Mouse (Mus musculus) hindbrain, embryonic 14.5 days (tissue): ENCODE measurements around the gene Snx32. TPM values are rescaled to one million over a fixed set of nuclear protein-coding genes. Genes with fewer than 3 reads are reported as not detected.
"Not testable (repeated sequence)": the region's sequence is repeated elsewhere in the genome, so short reads cannot be mapped to it uniquely, and the experiment has no call there.

Experiments
- ATAC-seq: fragments of 200-750 bp; cut with Nextera tagmentation; 2 replicates; pipeline ENCODE4 v1.8.0; 2017; ENCODE audit warnings: moderate number of reproducible peaks, mild to moderate bottlenecking, moderate TSS enrichment, moderate library complexity; ENCODE audit not compliant: low FRiP score
- DNase-seq: peaks from one replicate; pipeline ENCODE4 v3.0.0-alpha.2; 2015; ENCODE audit warnings: low spot score
- H3K27ac ChIP-seq: fragments of 300-500 bp; sonication (generic); 2 replicates; pipeline ENCODE4 v1.5.1; 2014; ENCODE audit warnings: mild to moderate bottlenecking, moderate library complexity
- H3K27me3 ChIP-seq: fragments of 300-500 bp; sonication (generic); 2 replicates; pipeline ENCODE4 v1.6.1; 2014; ENCODE audit warnings: mild to moderate bottlenecking, low read length, mixed read lengths; ENCODE audit not compliant: control insufficient read depth, insufficient read depth
- H3K36me3 ChIP-seq: fragments of 300-500 bp; sonication (generic); replicated peaks from 2 replicates; pipeline ENCODE4 v1.6.1; 2014; ENCODE audit not compliant: control insufficient read depth, insufficient read depth
- H3K4me1 ChIP-seq: fragments of 300-500 bp; sonication (generic); replicated peaks from 2 replicates; pipeline ENCODE4 v1.6.1; 2014; ENCODE audit warnings: antibody characterized with exemption, low read length, mixed read lengths; ENCODE audit not compliant: control insufficient read depth, insufficient read depth
- H3K4me2 ChIP-seq: fragments of 300-500 bp; sonication (generic); replicated peaks from 2 replicates; pipeline ENCODE4 v1.6.1; 2014; ENCODE audit warnings: mild to moderate bottlenecking, moderate library complexity
- H3K4me3 ChIP-seq: fragments of 300-500 bp; sonication (generic); replicated peaks from 2 replicates; pipeline ENCODE4 v1.5.1; 2014; ENCODE audit warnings: mild to moderate bottlenecking, low read length
- H3K9ac ChIP-seq: fragments of 300-500 bp; sonication (generic); 2 replicates; pipeline ENCODE4 v1.6.1; 2014
- H3K9me3 ChIP-seq: fragments of 300-500 bp; sonication (generic); 2 replicates; pipeline ENCODE4 v1.6.1; 2016; ENCODE audit warnings: low read length; ENCODE audit not compliant: control insufficient read depth
- WGBS: fragments of 180-500 bp; shearing (Covaris S2); extraction: QIAGEN DNeasy Blood & Tissue Kit; methylation state at CpG from one replicate; pipeline ENCODE4 v1.1.7; 2014; 5-methylcytosine and 5-hydroxymethylcytosine counted together
- polyA plus RNA-seq: library from polyadenylated mRNA; unstranded; fragments of >200 nt; fragmentation: Nextera tagmentation; extraction: Ambion mirVana; gene quantifications from 2 replicates; pipeline ENCODE4 v1.2.1, GENCODE M21; 2014

The Snx32 gene
- polyA plus RNA-seq, 1 experiment from 2014 or later, result 87.1 TPM

GRCm38 (mm10) chr19:5492641-5493040 is 17.7 kb downstream of the Snx32 start:
- Histone ChIP-seq H3K4me2 (peak overlapping the region; percentile 86; the same call in 1 of the 2 replicates), H3K36me3 (peaks cover 60% of the 10 kb centered on the region), H3K9me3 (no peaks in the 10 kb centered on the region), H3K27me3 (no peaks in the 10 kb centered on the region), H3K4me1 (peaks cover 21% of the 10 kb centered on the region), H3K4me3 (no peak overlapping the region), H3K9ac (no peak overlapping the region), H3K27ac (no peak overlapping the region)
- 92% methylated on average over 4 of the region's 4 CpGs for WGBS
- no peak for ATAC-seq
- no peak for DNase-seq

GRCm38 (mm10) chr19:5490898-5491708 is 19.2 kb downstream of the Snx32 start:
- Histone ChIP-seq H3K4me1 (peaks cover 30% of the 10 kb centered on the region), H3K36me3 (peaks cover 44% of the 10 kb centered on the region)

GRCm38 (mm10) chr19:5490313-5490897 is 19.9 kb downstream of the Snx32 start, which contains the start of gene Cfl1:
Gene Cfl1 (plus strand): TSS chr19:5490455.
- Histone ChIP-seq H3K9me3 (no peaks in the 10 kb centered on the region), H3K4me2 (peak within 1 kb of the TSS; percentile 86), H3K36me3 (peaks cover 43% of the 10 kb centered on the region), H3K4me1 (peaks cover 30% of the 10 kb centered on the region), H3K27me3 (no peaks in the 10 kb centered on the region), H3K9ac (peak within 1 kb of the TSS; percentile 93), H3K4me3 (peak within 1 kb of the TSS; percentile 77), H3K27ac (peak within 1 kb of the TSS; percentile 99)
- ATAC-seq (peak; percentile 76), DNase-seq (peak; percentile 94)
- under 1% methylated on average over 59 of the region's 62 CpGs for WGBS

More at GRCm38 (mm10) chr19:5490898-5491708, 19.2 kb downstream of the Snx32 start:
- Histone ChIP-seq H3K4me3 (peak overlapping the region; percentile 77), H3K9me3 (no peaks in the 10 kb centered on the region), H3K27ac (peak overlapping the region; percentile 99), H3K27me3 (no peaks in the 10 kb centered on the region), H3K4me2 (peak overlapping the region; percentile 86), H3K9ac (peak overlapping the region; percentile 93)
- WGBS, result under 1% methylated on average over 58 of the region's 59 CpGs
- ATAC-seq (peak; percentile 44), DNase-seq (peak; percentile 75)

- H3K4me1 ChIP-seq, result peaks cover 30% of the 10 kb centered on the region
- ATAC-seq, DNase-seq, H3K9me3 ChIP-seq, H3K27me3 ChIP-seq, H3K9ac ChIP-seq: not testable (repeated sequence)
- H3K36me3 ChIP-seq, result peaks cover 43% of the 10 kb centered on the region
- H3K4me2 ChIP-seq, result peak overlapping the region; percentile 86
- peak overlapping the region; percentile 99 for H3K27ac ChIP-seq
- H3K4me3 ChIP-seq, result peak overlapping the region; percentile 77; the same call in 1 of the 2 replicates
- 51% methylated on average over 10 of the region's 10 CpGs for WGBS
Observed at GRCm38 (mm10) chr19:5489721-5490120, 20.6 kb downstream of the Snx32 start.

GRCm38 (mm10) chr19:5488878-5489571 is 21.3 kb downstream of the Snx32 start:
- ATAC-seq (peak; percentile 72), DNase-seq (peak; percentile 84)
- H3K4me2 ChIP-seq, result peak overlapping the region; percentile 86
- peak overlapping the region; percentile 57 for H3K9ac ChIP-seq
- peaks cover 30% of the 10 kb centered on the region for H3K4me1 ChIP-seq
- H3K27me3 ChIP-seq, result no peaks in the 10 kb centered on the region
- H3K9me3 ChIP-seq, result no peaks in the 10 kb centered on the region
- peaks cover 43% of the 10 kb centered on the region for H3K36me3 ChIP-seq
- peak overlapping the region; percentile 99 for H3K27ac ChIP-seq
- 1% methylated on average over 26 of the region's 26 CpGs for WGBS
- H3K4me3 ChIP-seq, result peak overlapping the region; percentile 46

GRCm38 (mm10) chr19:5487768-5488550 is 22.4 kb downstream of the Snx32 start, which contains the start of gene Mus81:
Gene Mus81 (minus strand): TSS chr19:5488402.
- Histone ChIP-seq H3K27me3 (no peaks in the 10 kb centered on the region), H3K4me1 (peaks cover 30% of the 10 kb centered on the region), H3K9ac (peak within 1 kb of the TSS; percentile 59), H3K4me2 (peak within 1 kb of the TSS; percentile 86), H3K9me3 (no peaks in the 10 kb centered on the region), H3K36me3 (peaks cover 43% of the 10 kb centered on the region), H3K27ac (peak within 1 kb of the TSS; percentile 99), H3K4me3 (peak within 1 kb of the TSS; percentile 46)
- ATAC-seq (peak; percentile 63), DNase-seq (peak; percentile 93)
- under 1% methylated on average over 39 of the region's 39 CpGs for WGBS

GRCm38 (mm10) chr19:5486771-5487170 is 23.6 kb downstream of the Snx32 start:
- peak overlapping the region; percentile 86; the same call in 1 of the 2 replicates for H3K4me2 ChIP-seq
- no peak overlapping the region for H3K27ac ChIP-seq
- no peak overlapping the region for H3K9ac ChIP-seq
- no peaks in the 10 kb centered on the region for H3K27me3 ChIP-seq
- peak overlapping the region; percentile 46; the same call in 1 of the 2 replicates for H3K4me3 ChIP-seq
- no peaks in the 10 kb centered on the region for H3K9me3 ChIP-seq
- 88% methylated on average over 4 of the region's 4 CpGs for WGBS
- peaks cover 20% of the 10 kb centered on the region for H3K4me1 ChIP-seq
- DNase-seq (no peak), ATAC-seq (no peak)
- H3K36me3 ChIP-seq, result peaks cover 43% of the 10 kb centered on the region

- DNase-seq, result no peak
- H3K9me3 ChIP-seq, result no peaks in the 10 kb centered on the region
- H3K27me3 ChIP-seq, result no peaks in the 10 kb centered on the region
- H3K36me3 ChIP-seq, result peaks cover 47% of the 10 kb centered on the region
- 91% methylated on average over 8 of the region's 8 CpGs for WGBS
- ATAC-seq, result no peak
- H3K4me2 ChIP-seq, result no peak overlapping the region
- peaks cover 18% of the 10 kb centered on the region; the same call in 1 of the 2 replicates for H3K4me1 ChIP-seq
- no peak overlapping the region for H3K4me3 ChIP-seq
- H3K9ac ChIP-seq, result no peak overlapping the region
- no peak overlapping the region for H3K27ac ChIP-seq
Observed at GRCm38 (mm10) chr19:5486286-5486685, 24.1 kb downstream of the Snx32 start.
